Mouse (Mus musculus) lung, adult 18-20 months (tissue): Measurements from ENCODE around the gene Card19.

Experiments
- DNase-seq, 2 experiments: peaks; one replicate each; pipeline ENCODE4 v3.0.0; 2022; ENCODE audit warnings: mixed read lengths in 2 of 2

The Card19 gene

GRCm38 (mm10) chr13:49192156-49192855, 23.5 kb downstream of the Card19 start:
- no peak for DNase-seq

- no peak for DNase-seq
Measured at GRCm38 (mm10) chr13:49191673-49192035, 24.2 kb downstream of the Card19 start.

GRCm38 (mm10) chr13:49190876-49191672, 24.8 kb downstream of the Card19 start:
- no peak for DNase-seq

- peak; percentile 71 to 75 for DNase-seq
Measured at GRCm38 (mm10) chr13:49189970-49190870, 25.6 kb downstream of the Card19 start.

- DNase-seq, result no peak
Measured at GRCm38 (mm10) chr13:49188966-49189360, 26.9 kb downstream of the Card19 start.

GRCm38 (mm10) chr13:49188219-49188965, 27.4 kb downstream of the Card19 start:
- DNase-seq, result no peak

- peak; percentile 81 to 83 for DNase-seq
Measured at GRCm38 (mm10) chr13:49187288-49188218, 28.3 kb downstream of the Card19 start, which contains the start of gene Ninj1. TSS of gene Ninj1 (plus strand) at chr13:49187485.

- DNase-seq, result no peak
Measured at GRCm38 (mm10) chr13:49186798-49187287, 29.0 kb downstream of the Card19 start.

- peak; percentile 27 to 28 for DNase-seq
Measured at GRCm38 (mm10) chr13:49183646-49184045, 32.2 kb downstream of the Card19 start.

- DNase-seq, result no peak
Measured at GRCm38 (mm10) chr13:49183161-49183560, 32.7 kb downstream of the Card19 start.

- DNase-seq, result no peak
Measured at GRCm38 (mm10) chr13:49181411-49181984, 34.3 kb downstream of the Card19 start.

- no peak for DNase-seq
Measured at GRCm38 (mm10) chr13:49180691-49181090, 35.1 kb downstream of the Card19 start.

GRCm38 (mm10) chr13:49180274-49180673, 35.6 kb downstream of the Card19 start:
- DNase-seq, result no peak

GRCm38 (mm10) chr13:49178839-49179585, 36.8 kb downstream of the Card19 start:
- peak; percentile 60 to 74 for DNase-seq

GRCm38 (mm10) chr13:49175509-49175908, 40.3 kb downstream of the Card19 start:
- no peak for DNase-seq

- DNase-seq, result peak; percentile 81 to 86
Measured at GRCm38 (mm10) chr13:49172971-49173596, 42.8 kb downstream of the Card19 start.

- no peak for DNase-seq
Measured at GRCm38 (mm10) chr13:49172335-49172734, 43.5 kb downstream of the Card19 start.

- no peak for DNase-seq
Measured at GRCm38 (mm10) chr13:49171729-49172128, 44.1 kb downstream of the Card19 start.

GRCm38 (mm10) chr13:49170623-49171022, 45.2 kb downstream of the Card19 start:
- no peak for DNase-seq
